Mouse (Mus musculus) kidney, embryonic 16.5 days (tissue): ENCODE measurements around the gene Stk24. TPM values are rescaled to one million over a fixed set of nuclear protein-coding genes. Genes with fewer than 3 reads are reported as not detected.

Source experiments
- ATAC-seq: fragments of 200-750 bp; cut with Nextera tagmentation; 2 replicates; pipeline ENCODE4 v1.8.0; 2017; ENCODE audit warnings: moderate TSS enrichment; ENCODE audit not compliant: low FRiP score, low TSS enrichment
- H3K27ac ChIP-seq: fragments of 300-500 bp; sonication (generic); 2 replicates; pipeline ENCODE4 v1.5.1; 2014; ENCODE audit warnings: low read length
- H3K27me3 ChIP-seq: fragments of 300-500 bp; sonication (generic); 2 replicates; pipeline ENCODE4 v1.6.1; 2014; ENCODE audit warnings: low read length, control low read depth, mixed read lengths; ENCODE audit not compliant: insufficient read depth
- H3K36me3 ChIP-seq: fragments of 300-500 bp; sonication (generic); 2 replicates; pipeline ENCODE4 v1.6.1; 2014; ENCODE audit warnings: low read length, control low read depth, mixed read lengths; ENCODE audit not compliant: insufficient read depth
- H3K4me1 ChIP-seq: fragments of 300-500 bp; sonication (generic); 2 replicates; pipeline ENCODE4 v1.6.1; 2014; ENCODE audit warnings: low read length, control low read depth, mixed read lengths; ENCODE audit not compliant: insufficient read depth
- H3K4me2 ChIP-seq: fragments of 300-500 bp; sonication (generic); replicated peaks from 2 replicates; pipeline ENCODE4 v1.6.1; 2014; ENCODE audit warnings: low read depth, low read length
- H3K4me3 ChIP-seq: fragments of 300-500 bp; sonication (generic); 2 replicates; pipeline ENCODE4 v1.5.1; 2014; ENCODE audit warnings: mild to moderate bottlenecking, low read length
- H3K9ac ChIP-seq: fragments of 300-500 bp; sonication (generic); replicated peaks from 2 replicates; pipeline ENCODE4 v1.6.1; 2014; ENCODE audit warnings: low read length
- H3K9me3 ChIP-seq: fragments of 300-500 bp; sonication (generic); 2 replicates; pipeline ENCODE4 v1.6.1; 2016; ENCODE audit warnings: low read length, control low read depth
- WGBS: fragments of 180-500 bp; shearing (Covaris S2); extraction: QIAGEN DNeasy Blood & Tissue Kit; methylation state at CpG from one replicate; pipeline ENCODE4 v1.1.7; 2014; 5-methylcytosine and 5-hydroxymethylcytosine counted together
- polyA plus RNA-seq: library from polyadenylated mRNA; unstranded; fragments of >200 nt; fragmentation: Nextera tagmentation; extraction: Ambion mirVana; gene quantifications from 2 replicates; pipeline ENCODE4 v1.2.1, GENCODE M21; 2015

Gene Stk24
- polyA plus RNA-seq, 1 experiment from 2014 or later: 34.8 TPM

DNA sequence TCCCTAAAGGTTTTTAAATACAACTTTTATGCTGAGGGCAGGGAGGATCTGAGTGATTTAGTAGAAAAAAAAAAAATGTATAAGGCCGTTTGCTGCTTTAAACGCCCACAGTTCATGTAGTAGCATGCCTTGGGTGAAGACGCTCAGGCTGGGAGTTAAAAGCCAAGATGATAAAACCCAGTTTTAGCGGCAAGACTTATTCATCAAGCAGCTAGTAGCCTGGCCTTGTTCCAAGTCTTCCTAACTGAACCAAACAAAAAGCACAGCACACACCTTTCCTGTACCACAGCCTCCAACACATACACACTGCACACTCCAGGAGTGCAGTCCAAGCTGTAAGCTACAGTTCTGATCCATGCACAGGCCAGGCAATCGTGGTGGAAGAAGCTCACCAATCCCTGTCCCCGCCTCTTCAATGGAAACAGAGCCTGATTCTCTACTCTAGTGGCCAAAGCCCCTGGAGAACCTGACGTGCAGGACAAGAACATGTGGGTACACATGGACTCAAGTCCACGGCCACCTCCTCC is 23.4 kb downstream of the Stk24 start:
- Histone ChIP-seq H3K4me1 (peaks cover 83% of the 10 kb centered on the region), H3K9ac (no peak overlapping the region), H3K36me3 (no peaks in the 10 kb centered on the region), H3K9me3 (no peaks in the 10 kb centered on the region), H3K4me3 (no peak overlapping the region), H3K27ac (no peak overlapping the region), H3K4me2 (no peak overlapping the region), H3K27me3 (no peaks in the 10 kb centered on the region)
- WGBS: 51% methylated on average over 8 of the region's 8 CpGs
- ATAC-seq: no peak

DNA sequence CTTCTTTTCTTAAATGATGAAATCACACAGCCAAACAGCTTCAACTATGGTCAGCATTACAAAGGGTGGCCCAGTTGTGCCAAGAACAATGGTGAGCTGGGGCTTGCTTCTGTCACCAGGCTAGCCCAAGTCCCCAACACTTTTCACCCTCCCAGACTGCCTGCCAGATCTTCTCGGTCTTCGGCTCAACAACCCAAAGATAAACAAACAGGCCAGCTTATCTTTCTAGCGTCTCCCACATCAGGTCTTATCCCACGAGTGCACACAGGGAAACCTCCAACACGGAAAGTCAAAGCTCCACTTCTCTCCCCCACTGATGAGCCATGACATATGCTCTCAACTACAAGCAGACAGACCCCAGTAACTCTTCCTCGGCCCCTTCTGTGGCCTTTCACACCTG is 24.1 kb downstream of the Stk24 start:
- no peak overlapping the region for H3K4me3 ChIP-seq
- no peak overlapping the region for H3K4me2 ChIP-seq
- WGBS: 27% methylated on average over 6 of the region's 6 CpGs
- H3K9ac ChIP-seq: no peak overlapping the region
- no peaks in the 10 kb centered on the region for H3K27me3 ChIP-seq
- H3K27ac ChIP-seq: no peak overlapping the region
- no peaks in the 10 kb centered on the region for H3K9me3 ChIP-seq
- no peak for ATAC-seq
- peaks cover 81% of the 10 kb centered on the region for H3K4me1 ChIP-seq
- no peaks in the 10 kb centered on the region for H3K36me3 ChIP-seq

DNA sequence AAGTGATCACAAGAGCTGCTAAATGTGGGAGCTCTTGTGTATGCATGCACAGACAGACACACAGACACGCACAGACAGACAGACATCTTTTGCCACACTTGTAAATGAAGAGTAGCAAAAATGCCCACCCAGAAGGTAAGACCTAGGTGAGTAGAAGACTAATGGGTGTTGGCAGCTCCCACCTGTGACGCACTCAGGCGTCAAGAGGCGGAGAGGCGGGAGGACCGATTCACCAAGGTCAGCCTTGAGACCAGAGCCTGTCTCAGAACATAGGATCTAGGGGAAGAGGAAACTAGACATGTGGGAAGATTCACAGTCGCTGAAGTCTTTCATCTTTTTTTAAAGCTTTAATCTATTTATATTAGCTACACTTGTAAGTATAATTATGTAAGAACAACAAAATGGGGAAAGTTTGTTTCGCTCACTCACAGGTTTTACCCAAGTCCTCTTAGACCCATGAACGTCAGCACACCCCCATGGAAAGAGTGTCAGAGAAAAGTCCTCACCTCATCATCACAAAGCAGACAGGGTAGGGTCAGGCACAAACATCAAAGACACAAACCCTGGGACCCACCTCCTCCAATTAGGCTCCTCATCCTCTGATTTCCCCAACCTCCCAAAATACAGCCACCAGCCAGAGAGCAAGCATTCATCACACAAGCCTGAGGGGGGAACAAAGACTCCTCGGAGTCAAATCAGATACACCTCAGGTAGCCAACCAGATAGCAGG is 26.0 kb downstream of the Stk24 start:
- peaks cover 77% of the 10 kb centered on the region for H3K4me1 ChIP-seq
- WGBS: 67% methylated on average over 10 of the region's 10 CpGs
- ATAC-seq: no peak

DNA sequence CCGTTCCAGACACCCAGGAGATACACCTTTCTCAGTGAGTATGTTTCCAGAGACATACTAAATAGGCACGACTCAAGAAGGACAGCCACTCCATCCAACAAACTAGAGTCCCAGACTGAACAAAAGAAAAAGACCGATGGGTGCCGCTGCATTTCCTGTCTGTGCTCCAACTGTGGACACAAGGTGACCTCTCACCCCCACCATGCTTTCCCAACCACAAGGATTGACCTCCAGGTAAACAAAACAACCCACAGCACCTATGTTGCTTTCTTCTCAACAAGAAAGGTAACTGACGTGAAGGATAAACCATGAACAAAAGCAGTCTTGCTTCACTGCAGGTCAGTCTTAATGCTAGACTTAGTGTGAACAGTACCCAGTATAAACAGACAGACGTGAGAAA is 27.1 kb downstream of the Stk24 start:
- Histone ChIP-seq H3K9me3 (no peaks in the 10 kb centered on the region), H3K9ac (no peak overlapping the region), H3K36me3 (no peaks in the 10 kb centered on the region), H3K4me1 (peaks cover 77% of the 10 kb centered on the region), H3K4me2 (no peak overlapping the region), H3K27me3 (no peaks in the 10 kb centered on the region), H3K27ac (no peak overlapping the region), H3K4me3 (no peak overlapping the region)
- 66% methylated on average over 6 of the region's 6 CpGs for WGBS
- no peak for ATAC-seq

More for the DNA sequence above, 26.0 kb downstream of the Stk24 start:
- Histone ChIP-seq H3K9me3 (no peaks in the 10 kb centered on the region), H3K4me2 (no peak overlapping the region), H3K27ac (no peak overlapping the region), H3K36me3 (no peaks in the 10 kb centered on the region), H3K27me3 (no peaks in the 10 kb centered on the region), H3K9ac (no peak overlapping the region), H3K4me3 (no peak overlapping the region)

DNA sequence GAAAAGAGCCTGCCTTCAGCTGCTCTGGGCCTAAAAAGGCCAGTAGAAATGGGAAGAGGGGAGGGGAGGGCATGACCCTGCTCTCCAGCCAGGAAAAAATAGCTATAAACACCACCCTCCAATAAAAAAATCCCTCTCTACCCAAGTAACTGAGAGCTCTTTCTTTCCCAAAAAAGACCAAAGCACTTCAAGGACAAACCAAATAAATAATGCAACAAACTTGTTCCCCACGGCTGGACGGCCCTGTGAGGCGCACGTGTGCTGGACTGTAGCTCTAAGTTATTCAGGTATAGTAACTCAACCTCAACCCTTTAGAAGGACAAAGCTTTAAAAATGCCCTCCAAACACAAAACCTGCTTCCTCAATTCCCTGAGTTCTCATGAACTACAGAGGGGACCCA is 28.1 kb downstream of the Stk24 start:
- no peaks in the 10 kb centered on the region for H3K9me3 ChIP-seq
- H3K4me3 ChIP-seq: no peak overlapping the region
- H3K4me2 ChIP-seq: no peak overlapping the region
- peak overlapping the region; percentile 43; the same call in 1 of the 2 replicates for H3K27ac ChIP-seq
- no peak overlapping the region for H3K9ac ChIP-seq
- ATAC-seq: no peak
- WGBS: 73% methylated on average over 4 of the region's 4 CpGs
- no peaks in the 10 kb centered on the region for H3K27me3 ChIP-seq
- peaks cover 80% of the 10 kb centered on the region for H3K4me1 ChIP-seq
- H3K36me3 ChIP-seq: no peaks in the 10 kb centered on the region

DNA sequence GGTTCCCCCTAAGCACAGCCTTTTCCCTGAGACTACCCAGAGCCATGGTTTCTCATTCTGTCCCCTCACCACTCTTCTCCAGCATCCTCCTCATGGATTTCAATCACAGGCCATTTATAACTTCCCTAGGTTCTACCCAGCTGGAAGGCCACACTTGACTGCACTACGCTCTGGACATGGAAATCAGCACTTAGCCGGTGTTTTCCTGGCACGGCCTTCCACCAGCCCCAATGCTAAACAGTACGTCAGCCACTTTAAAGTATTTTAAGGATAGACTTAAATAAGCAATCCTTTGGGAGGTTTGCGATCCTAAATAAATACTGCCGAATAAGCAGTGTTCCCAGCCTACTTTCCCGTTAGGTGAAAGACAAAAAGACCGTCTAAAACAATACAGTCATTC is 29.8 kb downstream of the Stk24 start:
- ATAC-seq: no peak
- Histone ChIP-seq H3K27ac (0 out of 2 replicates have a peak overlapping the region, but pooled peaks have one; percentile 8), H3K36me3 (no peaks in the 10 kb centered on the region), H3K4me2 (no peak overlapping the region), H3K9ac (no peak overlapping the region), H3K27me3 (no peaks in the 10 kb centered on the region), H3K9me3 (no peaks in the 10 kb centered on the region), H3K4me1 (peaks cover 69% of the 10 kb centered on the region), H3K4me3 (no peak overlapping the region)
- WGBS: 64% methylated on average over 8 of the region's 8 CpGs

DNA sequence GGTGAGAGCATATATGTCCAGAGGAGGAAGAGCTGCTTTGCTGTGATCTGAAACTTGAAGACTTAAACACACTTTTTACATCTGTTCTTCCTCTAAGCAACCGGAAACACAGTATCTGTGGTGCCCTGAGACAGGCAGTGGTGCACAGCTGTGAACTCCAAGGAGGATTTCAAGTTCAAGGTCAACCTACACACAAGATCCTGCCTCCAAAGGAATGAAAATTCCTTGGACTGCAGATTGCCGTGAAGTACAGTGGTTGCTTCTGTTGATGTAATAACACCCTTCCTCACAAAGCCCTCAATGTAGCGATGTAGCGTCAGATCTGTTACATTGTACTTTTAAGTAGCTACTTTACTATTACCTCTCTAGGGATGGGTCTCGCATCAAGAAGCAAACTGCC is 30.5 kb downstream of the Stk24 start:
- Histone ChIP-seq H3K4me2 (no peak overlapping the region), H3K27me3 (no peaks in the 10 kb centered on the region), H3K4me1 (peaks cover 68% of the 10 kb centered on the region), H3K36me3 (no peaks in the 10 kb centered on the region), H3K9me3 (no peaks in the 10 kb centered on the region), H3K4me3 (no peak overlapping the region), H3K9ac (no peak overlapping the region), H3K27ac (peak overlapping the region; percentile 67; the same call in 1 of the 2 replicates)
- no peak for ATAC-seq
- 75% methylated on average over 5 of the region's 5 CpGs for WGBS

DNA sequence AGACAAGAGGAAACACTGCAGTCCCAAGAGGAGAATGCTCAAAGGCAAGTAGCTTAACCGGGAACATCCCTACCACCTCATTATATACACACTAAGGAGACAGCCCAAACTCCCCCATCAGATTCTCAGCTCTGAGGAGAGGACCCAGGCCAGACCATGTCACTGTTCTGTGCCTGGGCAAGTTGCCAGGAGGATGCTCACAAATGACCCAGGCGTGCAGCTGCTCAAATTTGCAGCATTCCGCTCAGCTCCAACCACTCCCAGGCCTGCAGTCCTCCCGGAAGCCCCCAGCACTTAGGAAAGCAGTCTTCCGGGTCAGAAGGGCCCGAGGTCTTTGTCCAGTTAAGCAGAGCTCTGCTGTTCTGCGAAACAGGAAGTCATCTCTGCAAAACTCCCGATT is 31.6 kb downstream of the Stk24 start:
- H3K9ac ChIP-seq: no peak overlapping the region; the same call in 1 of the 2 replicates
- H3K4me1 ChIP-seq: peaks cover 71% of the 10 kb centered on the region
- H3K4me2 ChIP-seq: no peak overlapping the region
- peak overlapping the region; percentile 67 for H3K27ac ChIP-seq
- H3K9me3 ChIP-seq: no peaks in the 10 kb centered on the region
- no peaks in the 10 kb centered on the region for H3K27me3 ChIP-seq
- WGBS: 30% methylated on average over 8 of the region's 8 CpGs
- no peak overlapping the region for H3K4me3 ChIP-seq
- peak; percentile 67 for ATAC-seq
- H3K36me3 ChIP-seq: no peaks in the 10 kb centered on the region

DNA sequence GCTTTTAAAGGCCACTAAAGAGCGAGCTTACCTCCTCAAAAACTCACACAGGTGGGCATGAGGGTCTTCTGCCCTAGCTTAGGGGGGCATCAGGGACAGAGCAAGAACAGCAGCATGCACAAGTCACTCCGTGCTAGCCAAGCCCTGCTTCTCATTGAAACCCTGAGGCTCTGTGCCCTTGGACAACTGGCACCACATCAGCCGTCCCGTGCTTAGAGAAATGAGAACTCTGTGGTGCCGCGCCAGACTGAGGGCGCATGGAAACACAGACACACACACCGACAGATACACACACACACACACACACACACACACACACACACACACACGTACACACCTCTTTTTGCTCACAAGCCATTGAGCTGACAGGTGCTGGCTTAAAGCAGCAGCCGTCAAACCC is 32.7 kb downstream of the Stk24 start:
- Histone ChIP-seq H3K4me1 (peaks cover 60% of the 10 kb centered on the region), H3K4me2 (no peak overlapping the region), H3K27ac (0 out of 2 replicates have a peak overlapping the region, but pooled peaks have one; percentile 26), H3K9me3 (no peaks in the 10 kb centered on the region), H3K4me3 (no peak overlapping the region), H3K36me3 (no peaks in the 10 kb centered on the region; the same call in 1 of the 2 replicates), H3K27me3 (no peaks in the 10 kb centered on the region), H3K9ac (no peak overlapping the region)
- ATAC-seq: no peak
- WGBS: 85% methylated on average over 10 of the region's 10 CpGs

DNA sequence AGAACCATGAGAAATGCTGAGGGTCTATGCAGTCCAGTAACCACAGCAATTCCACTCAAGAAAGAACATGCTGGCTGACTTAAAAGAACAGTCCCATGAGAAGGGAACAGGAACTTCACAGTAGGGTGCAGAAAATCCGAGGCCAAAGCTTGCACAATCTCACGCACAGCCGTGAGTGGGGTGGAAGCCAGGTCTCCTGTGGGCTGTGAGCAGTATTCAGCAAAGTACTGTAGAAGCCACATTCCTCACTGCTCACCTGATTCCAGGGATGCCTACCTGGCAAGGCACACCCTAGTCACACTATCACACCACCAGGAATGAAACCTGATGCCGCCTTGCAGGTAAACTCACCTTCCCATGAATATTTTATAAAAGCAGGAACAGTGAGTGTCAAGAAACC is 33.2 kb downstream of the Stk24 start:
- H3K4me3 ChIP-seq: no peak overlapping the region
- no peak for ATAC-seq

More for the DNA sequence above, 33.2 kb downstream of the Stk24 start:
- H3K27ac ChIP-seq: no peak overlapping the region
- H3K4me1 ChIP-seq: peaks cover 56% of the 10 kb centered on the region
- no peak overlapping the region for H3K4me2 ChIP-seq
- no peaks in the 10 kb centered on the region; the same call in 1 of the 2 replicates for H3K36me3 ChIP-seq
- no peak overlapping the region for H3K9ac ChIP-seq
- H3K27me3 ChIP-seq: no peaks in the 10 kb centered on the region
- 78% methylated on average over 4 of the region's 4 CpGs for WGBS
- no peaks in the 10 kb centered on the region for H3K9me3 ChIP-seq
